Mouse (Mus musculus) brain, embryonic 18.5 days (tissue): ENCODE measurements around the gene Tspan15.

Experiments
- DNase-seq: peaks from one replicate; pipeline ENCODE4 v3.0.0-alpha.2; 2012; ENCODE audit warnings: low read depth, low spot score

The Tspan15 gene

DNA sequence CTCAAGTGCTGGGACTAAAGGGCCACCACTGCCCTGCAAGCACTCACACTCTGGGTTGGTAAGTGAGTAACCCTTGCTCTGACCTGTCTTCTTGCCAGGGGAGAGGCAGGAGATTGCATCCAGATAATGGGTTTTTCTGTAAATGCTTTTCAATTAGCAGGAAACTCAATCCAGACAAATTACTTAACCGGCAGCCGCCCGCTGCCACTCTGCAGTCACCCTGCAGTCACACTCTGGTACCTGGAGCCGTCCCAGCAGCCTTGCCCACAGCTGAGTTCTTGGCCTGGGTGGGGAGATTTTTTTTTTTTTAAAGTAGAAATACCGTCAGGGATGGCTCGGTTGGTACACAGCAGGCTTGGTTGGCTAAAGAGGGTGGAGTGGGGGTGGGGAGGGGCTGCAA is 2.9 kb downstream of the Tspan15 start:
- DNase-seq = no peak

DNA sequence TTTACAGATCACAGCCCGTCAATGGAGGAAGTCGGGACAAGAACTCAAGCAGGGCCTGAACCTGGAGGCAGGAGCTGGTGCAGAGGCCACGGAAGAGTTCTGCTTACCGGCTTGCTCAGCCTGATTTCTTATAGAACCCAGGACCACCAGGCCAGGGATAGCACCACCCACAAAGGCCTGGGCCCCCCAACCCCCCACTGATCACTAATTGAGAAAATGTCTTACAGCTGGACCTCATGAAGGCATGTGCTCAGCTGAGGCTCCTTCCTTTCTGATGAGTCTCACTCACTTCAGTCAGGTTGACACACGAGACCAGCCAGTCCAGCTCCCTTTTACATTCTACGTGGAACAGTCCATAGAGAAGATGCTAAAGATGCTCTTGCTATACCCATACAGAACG is 5.2 kb downstream of the Tspan15 start:
- no peak for DNase-seq

DNA sequence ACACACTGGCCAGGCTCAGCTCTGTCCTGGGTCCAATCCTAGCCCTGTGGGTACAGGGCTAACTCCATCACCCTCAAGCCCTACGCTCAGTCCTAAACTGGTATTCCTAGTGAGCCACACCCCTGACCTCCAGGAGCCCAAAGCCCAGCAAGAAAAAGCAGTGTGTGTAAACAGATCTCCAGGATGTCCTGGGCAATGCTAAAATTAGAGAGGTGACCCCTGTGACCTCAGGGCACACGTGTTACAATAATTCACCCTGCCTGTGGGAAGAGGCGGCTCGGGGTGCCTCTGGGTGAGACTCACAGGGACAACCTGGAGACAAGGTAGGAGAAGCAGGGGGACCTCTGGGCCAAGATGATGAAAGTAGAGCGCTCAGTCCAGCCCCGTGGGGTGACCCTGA is 6.8 kb downstream of the Tspan15 start:
- no peak for DNase-seq

DNA sequence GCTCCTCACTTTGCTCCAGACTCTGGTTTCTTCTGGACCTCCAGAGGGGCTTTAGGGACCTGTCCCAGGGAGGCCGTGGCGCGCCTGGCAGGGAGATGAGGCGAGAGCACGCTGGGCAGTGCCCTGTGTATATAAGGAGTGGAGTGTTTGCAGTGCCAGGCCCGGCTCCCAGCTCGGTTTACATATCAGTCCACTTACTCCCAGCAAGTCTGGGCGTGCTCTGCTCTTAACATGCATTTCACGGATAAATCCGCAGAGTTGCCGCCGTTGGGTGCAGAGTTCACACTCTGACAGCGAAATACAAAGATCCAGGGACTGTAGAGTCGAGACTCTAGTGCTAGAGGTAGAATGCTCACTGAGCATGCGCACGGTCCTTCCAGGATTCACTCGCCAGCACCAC is 8.3 kb downstream of the Tspan15 start:
- no peak for DNase-seq

DNA sequence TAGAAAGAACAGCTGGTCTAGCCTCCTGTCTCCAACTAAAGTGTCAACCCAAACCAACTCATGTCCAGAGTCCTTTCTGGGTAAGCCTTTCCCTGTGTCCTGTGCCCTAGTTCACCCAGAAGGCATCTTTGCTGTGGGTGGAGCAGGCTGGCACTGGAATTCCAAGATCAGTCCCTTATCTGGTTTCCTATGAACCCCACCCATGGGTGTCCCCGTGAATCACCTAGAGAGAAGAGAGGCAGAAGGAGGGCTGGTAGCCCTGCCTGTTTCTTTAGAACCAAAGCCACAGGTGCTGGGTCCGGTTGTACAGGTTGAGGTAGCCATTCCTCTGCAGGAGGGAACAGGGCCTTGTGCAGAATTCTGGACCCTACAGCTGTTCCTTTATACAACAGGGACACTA is 9.4 kb downstream of the Tspan15 start:
- no peak for DNase-seq

DNA sequence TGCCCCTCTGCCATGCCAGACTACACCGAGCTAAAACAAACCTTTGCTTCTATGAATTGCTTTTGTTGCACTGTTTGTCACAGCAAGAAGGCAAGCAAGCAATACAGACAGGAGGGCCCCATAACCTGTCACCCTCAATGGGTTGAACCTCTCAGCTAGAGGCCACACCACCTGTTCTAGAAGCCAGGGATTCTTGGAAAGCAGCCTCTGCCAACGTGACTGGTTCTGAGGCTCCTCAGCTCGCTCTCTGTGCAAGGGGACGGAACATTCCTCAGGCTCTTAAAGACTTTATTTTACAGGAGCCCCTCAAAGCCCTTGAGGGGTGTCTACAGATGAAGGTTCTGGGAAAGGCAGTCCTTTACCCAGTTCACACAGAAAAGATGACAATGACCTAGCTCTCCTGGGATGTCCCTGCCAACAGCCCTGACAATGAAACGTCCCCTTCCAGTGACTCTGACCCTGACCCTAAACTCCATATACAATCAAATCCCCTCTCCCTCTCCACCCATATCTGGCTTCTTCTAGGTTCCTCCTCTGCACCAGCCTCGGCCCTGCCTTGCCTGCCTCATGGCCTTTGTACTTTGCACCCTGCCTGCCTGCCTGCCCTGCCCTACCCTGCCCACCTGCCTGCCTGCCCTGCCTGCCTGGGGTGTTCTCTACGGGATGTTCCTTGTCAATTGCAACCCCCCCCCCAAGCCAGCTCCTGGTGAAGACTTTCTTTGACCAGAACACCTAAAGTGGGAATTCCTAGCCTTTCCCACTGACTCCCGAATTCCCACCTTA is 10.1 kb downstream of the Tspan15 start:
- DNase-seq = no peak

DNA sequence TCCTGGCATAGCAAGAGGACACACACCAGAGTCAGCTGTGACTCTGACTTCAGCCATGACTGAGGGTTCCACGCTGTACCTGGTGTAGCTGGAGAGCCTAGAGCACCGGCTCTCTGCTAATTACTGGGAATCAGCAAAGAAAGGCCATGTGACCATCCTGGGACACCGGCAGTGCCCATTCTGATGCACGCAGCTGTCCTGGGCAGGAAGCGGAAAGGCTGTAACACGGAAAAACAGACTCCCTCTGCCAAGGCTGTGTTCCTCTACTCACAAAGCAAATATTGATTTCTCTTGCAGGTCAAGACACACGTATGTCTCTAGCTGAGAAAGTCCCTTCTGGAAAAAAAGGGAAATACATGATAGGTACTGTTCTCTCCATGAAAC is 12.3 kb downstream of the Tspan15 start:
- no peak for DNase-seq

DNA sequence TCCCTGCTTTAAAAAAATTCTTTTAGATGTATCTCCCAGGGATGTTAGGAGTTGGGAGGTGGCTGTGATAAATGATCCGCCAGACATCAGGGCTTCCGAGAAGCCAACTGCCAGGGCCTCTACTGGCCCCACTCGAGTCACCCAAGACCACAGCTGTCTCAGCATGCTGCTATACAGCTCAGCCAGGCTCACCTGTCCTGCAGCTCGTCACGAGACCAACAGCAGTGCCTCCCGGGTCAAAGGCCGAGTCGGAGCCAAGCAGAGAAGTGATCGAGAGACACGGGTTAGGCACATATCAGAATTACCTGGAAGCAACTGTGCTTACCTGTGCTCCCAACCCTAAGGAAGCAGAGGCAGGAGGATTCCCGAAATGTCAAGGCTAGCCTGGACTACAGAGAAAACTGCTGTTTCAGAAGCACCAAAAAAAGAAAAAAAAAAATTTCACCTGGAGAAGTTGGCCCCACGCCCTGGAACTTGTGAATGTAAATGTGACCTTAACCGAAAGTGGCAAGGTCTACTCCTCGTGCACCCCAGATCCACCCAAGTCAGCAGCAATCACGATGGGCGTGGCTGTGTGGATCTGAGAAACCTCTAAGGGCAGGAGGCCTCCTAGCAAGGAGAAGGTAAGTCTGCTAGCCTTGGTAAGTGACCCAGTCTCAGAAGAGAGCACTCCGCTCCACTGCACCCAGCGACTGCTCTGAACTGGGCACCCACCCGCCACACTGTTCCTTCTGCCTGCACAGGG is 12.8 kb downstream of the Tspan15 start:
- no peak for DNase-seq

DNA sequence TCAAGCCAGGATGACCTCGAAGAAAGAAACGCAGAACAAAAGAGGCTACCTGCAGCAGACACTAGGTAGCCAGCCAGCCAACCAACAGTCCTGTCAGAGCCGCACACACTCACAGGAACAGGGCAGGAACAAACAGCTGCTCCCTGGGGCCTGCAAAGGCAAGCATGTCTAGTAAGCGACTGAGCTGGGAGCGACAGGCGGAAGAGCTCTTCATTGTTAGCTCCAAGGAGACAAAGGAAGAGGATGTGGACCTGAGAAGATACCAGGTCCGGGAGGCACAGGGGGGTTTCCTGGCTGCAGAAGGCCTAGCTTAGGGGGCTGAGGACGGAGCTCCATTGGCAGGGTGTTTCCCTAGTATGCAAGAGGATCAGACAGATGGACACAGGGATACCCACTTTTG is 13.9 kb downstream of the Tspan15 start:
- no peak for DNase-seq

DNA sequence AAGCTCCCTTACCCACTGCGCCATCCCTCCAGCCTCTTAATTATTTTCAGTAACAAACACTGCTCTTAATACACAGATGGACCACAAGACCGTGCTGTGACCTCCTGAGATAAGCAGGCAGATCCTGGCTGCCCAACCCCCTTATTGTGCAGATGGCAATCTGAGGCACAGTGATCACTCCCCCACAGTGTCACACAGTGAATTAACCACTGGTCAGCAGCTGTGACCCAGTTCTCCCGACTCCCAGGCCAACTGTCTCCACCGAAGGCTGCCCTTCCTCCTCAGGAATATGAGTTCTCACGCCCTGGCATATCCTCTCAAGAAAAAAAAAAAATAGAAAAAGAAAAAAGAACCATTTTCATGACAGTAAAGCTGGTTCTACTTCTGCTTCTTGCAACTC is 14.5 kb downstream of the Tspan15 start:
- no peak for DNase-seq

DNA sequence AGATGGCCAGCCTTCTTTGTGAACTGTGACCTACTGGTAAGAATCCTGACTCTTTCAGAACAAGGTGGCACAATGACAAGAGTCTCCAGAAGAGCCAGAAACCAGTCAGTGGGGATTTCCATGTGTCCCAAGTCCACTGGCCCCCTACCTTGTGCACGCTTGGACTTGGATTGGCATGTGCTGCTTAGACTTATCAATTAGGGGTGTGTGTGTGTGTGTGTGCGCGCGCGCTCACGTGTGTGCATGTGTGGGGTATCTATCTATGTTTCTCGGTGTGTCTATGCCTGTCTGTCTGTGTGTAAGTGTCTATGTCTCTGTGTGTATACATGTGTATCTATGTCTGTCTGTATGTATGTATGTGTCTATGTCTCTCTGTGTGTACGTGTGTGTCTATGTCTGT is 15.4 kb downstream of the Tspan15 start:
- DNase-seq = no peak

DNA sequence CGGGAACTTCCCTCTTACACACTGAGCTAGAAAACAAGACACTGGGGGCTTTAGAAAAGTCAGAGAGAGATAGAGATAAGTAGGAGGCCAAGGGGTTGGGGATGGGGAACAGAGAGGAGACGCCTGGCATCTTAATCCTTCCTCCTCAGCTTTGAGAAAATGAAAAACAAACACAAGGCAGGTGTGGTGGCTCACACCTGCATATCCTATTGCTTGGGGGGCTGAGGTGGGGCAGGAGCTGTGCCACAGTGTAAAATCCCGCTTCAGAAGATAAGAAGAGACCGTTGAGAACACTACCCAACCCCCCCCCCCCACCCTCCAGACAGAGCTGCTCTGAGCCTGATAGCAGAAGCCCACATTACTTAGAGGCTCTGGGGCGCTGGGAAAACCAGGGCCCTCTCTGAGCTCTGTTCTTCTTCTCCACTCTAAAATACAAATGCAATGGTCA is 15.9 kb downstream of the Tspan15 start:
- DNase-seq = no peak

DNA sequence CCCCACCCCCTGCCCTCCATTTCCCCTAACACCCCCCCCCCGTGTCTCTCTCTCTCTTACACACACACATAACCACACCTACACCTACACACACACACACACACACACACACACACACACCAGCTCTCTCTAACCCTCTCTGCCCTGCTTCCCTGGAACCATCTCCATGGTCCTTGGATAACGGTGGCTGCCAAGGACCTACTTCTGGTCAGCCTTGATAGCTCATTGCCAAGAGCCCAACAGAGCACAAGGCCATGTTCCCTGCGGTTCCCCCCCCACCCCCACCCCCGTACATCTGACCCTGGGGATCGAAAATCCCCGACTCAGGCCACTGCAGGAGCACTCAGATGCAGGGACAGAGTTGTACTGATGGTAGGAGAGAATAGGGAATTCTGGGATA is 19.7 kb downstream of the Tspan15 start:
- no peak for DNase-seq

DNA sequence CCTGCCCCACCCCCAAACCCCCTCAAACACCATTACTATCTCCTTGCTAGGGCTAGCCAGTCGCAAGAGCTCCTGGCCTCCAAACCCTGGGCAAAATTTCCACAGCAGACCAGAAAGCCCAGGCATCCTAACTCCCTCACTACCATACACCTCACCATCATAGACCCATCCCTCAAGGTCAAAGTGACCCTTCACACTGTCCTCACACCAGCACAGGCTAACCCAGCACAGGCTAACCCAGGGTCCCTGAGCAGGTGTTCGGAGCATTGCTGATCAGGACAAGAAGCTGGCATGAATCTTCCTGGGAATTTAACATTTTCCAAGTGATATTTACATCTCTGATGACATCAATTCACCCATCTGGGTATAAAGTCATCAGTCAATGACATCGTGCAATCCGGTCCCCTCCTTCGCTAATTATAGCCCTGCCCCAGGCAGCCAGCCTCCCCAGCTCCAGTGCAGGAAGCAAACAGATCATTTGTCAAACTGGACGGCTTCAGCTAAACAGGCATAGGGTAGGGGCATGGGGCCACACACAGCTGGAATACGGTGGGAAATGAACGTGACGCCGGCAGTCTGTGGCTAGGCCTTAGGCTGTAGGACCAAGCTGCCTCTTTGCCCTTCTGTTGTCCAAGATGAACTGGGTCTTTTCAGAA is 22.7 kb downstream of the Tspan15 start:
- DNase-seq = no peak

DNA sequence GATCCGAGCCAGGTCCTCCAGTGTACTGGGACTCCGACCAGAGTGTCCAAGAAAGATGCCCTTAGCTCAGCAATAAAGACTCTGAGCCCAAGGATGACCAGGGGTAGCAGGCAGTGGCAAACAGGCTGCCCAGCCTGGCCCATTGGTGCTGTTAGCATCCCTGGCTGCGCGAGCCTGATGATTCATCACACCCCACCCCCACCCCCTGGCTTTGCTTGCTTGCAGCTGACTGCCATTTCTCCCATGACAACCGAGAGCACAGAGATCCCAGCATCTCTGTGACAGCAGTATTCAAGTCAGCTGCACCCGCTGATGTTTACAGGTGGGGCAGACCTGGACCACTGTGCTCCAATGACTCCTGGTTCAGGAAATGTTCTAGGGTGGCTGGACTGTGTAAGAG is 28.5 kb downstream of the Tspan15 start:
- DNase-seq = no peak

DNA sequence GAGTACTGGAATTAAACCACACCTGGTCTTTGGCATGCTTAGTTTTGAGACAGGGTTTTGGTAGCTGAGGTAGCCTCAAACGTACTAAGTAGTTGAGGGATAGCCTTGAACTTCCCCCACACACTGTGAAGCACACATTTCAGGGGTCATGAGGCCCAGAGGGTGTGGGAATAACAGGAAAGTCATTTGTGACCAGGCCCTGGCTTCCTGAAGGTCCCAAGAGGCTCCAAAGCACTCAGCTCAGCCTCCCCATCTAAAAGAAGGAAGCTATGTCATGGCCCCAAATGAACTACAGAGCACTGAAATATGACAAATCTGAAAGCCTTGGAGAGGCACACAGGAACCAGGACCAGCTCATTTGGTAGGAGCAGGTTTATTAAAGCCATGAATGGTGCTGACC is 32.2 kb downstream of the Tspan15 start:
- no peak for DNase-seq

DNA sequence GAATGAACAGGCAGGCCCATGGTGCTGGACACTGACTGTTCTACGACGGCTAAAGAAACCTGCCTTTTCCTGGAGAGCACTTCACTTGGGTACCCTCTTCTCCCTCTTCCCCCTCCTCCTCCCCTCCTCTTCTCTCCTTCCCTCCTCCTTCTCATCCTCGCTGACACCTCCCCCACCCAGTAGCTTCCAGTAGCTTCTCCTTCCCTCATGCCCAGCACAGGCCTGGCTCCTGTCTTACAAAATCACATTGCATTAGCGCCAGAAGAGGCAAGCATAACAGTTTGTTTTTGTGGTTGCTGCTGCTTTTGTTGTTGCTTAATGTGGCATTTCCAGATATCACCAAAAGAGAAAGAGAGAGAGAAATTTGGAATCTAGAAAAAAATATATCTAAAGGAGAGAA is 33.6 kb downstream of the Tspan15 start:
- no peak for DNase-seq

DNA sequence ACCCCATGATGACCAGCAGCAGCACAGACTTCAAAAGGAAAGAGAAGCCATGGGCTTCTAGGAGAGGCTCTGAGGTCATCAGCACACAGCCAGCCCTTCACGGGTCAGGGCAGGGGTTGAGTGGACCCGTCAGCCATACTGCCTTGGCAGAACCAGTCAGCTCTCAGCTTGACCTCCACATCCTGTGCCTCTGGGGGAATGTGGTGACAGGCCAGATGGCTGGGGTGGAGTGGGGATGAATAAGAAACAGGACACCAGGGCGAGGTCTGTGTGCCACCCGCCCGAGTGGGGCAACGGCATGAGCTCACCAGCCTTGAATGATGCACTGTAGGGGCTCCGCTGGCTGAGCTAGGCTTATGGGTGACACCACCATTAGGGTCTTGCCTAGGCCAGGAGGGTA is 35.7 kb downstream of the Tspan15 start:
- DNase-seq = no peak

DNA sequence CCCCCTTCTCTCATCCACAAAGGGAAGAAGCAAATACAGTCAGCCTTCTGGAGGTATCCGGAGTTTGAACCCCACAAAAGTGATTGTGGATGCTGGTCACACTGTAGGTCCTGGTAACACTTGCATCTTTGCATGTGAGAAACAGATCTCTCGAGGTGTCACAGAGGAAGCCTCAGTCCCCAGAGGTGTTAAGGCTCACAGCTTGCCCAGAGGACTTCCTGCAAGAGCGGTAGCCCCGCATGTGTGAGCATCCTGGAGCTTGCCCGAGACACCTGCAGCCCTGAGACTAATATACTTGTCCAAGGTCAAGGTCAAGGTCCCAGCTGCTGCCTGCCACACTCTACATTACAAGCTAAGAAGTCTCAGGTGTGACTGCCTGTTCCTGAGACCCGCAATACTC is 36.1 kb downstream of the Tspan15 start:
- no peak for DNase-seq

DNA sequence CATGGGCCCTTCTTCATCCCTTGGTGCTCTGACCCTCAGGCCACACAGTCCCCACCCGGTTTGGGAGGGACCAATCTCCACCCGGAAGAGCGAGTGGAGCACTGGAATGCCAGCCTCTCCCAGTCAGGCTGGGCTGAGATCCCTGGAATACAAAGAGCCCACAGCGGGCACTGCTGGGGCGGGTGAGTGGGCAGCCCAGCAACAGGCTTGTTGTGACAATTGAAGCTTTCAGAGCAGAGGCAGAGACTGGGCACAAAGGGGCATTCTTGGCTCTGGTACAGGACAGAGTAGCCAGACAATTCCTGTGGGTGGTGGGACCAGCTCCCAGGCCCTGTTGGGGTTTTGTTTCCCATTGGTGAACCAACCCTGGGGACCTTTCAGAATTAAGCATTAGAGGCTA is 36.6 kb downstream of the Tspan15 start:
- peak; percentile 47 for DNase-seq

DNA sequence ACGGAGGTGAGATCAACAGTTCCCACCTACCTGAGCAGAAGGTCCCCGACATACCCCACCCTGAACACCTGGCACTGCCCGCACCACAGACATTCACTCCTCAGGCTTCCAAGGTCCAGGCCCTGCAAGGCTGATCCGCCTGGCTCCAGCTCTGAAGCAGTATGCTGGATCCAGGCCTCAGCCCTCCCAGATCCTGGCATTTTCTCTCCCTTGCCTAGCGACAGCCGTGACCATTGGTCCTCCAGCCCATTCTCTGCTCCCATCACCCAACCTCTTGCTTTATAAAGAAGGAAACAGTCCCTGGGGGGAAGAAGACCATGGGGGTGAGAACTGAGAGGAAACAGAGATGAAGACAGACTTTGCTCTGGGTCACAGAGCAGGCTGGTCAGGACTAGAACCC is 37.0 kb downstream of the Tspan15 start:
- DNase-seq = no peak

DNA sequence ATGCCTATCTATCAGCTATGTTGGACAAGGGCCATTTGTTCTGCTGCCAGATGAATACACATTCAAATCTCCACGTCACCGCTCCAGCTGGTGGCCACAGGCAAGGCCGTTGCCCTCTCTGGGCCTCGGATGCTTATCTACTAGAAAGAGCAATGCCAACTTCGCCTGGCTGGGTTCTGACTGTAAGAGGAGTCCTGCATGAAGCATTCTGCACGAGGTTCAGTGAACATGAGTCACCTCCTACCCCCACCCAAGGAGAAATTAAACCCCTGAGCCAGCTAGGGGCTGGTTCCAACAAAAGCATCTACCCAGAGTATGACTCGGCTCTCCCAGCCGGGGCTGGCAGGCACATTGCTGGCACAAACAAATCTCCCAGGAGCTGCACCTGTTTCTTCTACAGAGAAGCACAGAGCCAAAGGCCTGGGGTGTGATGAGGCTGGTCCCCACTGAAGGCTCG is 38.3 kb downstream of the Tspan15 start:
- no peak for DNase-seq

DNA sequence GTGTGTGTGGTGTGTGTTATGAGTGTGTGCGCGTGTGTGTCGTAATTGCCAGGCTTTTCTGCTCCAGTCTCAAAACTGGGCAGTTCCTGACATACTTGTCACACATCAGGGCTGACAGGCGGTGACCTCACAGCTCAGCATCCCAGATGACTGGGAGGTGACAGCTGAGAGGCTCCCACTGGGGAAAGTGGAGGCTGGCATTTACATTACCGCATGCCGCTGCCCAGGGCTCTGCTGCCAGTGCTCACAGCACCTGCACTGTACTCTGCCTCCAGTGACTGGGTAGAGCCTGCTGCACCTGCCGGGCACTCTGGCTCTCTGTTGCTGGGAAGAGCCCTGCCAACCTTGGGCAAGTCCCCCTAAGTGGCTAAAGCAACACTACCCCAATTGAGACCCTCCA is 40.2 kb downstream of the Tspan15 start:
- DNase-seq = no peak
